Mouse (Mus musculus) activated CD4-positive, CD25-positive, alpha-beta regulatory T cell, adult 4 months (primary cell): ENCODE measurements around the gene Rab31. TPM values are rescaled to one million over a fixed set of nuclear protein-coding genes. Genes with fewer than 3 reads are reported as not detected.

Source experiments
- ATAC-seq: one replicate; pipeline ENCODE4 v1.8.0; 2017
- polyA plus RNA-seq, 2 experiments: library from polyadenylated mRNA; unstranded; fragments of 100-300 nt; shearing (Covaris generic); gene quantifications; one replicate each; pipeline ENCODE4 v1.2.1; 2017

The Rab31 gene
- polyA plus RNA-seq, 2 experiments from 2014 or later = 2.6 to 3.0 TPM

DNA sequence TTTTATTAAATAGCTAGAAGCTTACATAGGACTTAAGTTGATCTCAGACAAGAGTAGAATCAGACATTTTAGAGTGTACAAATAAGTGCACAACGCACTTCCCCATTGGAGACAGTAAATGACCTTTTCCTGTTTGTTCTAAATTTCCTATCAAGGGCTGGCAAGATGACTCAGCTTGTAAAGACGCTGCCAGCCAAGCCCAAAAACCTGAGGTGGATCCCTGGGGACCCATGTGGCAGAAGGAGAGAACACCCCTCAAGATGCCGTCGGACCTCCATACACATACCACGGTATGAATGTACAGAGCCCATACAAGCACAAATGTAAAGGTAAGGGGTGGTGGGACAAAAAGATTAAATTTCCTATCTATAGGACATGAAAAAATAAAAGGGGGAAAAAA lies 35.4 kb downstream of the Rab31 start:
- no peak for ATAC-seq

DNA sequence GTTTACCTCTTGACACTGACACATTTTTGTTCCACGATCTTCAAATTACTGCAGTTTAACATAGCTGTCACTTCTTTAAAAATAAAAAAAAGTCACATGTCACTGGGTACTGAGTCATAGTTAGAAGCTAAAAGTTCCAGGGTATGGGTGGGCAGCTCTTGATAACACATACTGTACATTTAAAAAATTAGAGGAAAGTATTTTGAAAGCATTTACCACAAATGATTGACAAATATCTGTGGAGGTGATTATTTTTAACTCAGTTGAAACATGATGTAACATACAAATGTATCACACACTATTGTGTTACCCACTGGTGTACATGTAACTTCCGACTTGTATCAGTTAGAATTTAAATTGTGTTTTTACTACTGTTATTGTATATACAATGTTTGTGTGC lies 37.5 kb downstream of the Rab31 start:
- ATAC-seq = no peak

GRCm38 (mm10) chr17:65732666-65733065 lies 39.9 kb downstream of the Rab31 start:
- no peak for ATAC-seq

DNA sequence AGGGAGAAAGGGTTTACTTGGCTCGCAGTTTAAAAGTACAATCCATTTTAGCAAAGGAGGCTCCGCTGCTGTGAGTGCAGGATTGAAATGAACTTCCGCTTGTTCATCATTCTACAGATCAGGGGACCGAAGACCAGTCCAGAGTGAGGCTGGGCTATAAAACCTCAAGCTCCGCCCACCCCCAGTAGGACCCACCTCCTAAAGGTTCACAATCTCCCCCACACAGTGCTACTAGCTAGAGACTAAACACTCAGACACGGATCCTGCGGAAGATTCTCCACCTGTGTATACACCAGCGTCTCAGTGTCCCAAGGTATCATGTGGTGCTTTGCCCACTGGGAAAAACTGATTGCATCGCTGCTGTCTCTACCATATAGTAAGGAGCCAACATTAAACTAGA lies 40.8 kb downstream of the Rab31 start:
- ATAC-seq = no peak

DNA sequence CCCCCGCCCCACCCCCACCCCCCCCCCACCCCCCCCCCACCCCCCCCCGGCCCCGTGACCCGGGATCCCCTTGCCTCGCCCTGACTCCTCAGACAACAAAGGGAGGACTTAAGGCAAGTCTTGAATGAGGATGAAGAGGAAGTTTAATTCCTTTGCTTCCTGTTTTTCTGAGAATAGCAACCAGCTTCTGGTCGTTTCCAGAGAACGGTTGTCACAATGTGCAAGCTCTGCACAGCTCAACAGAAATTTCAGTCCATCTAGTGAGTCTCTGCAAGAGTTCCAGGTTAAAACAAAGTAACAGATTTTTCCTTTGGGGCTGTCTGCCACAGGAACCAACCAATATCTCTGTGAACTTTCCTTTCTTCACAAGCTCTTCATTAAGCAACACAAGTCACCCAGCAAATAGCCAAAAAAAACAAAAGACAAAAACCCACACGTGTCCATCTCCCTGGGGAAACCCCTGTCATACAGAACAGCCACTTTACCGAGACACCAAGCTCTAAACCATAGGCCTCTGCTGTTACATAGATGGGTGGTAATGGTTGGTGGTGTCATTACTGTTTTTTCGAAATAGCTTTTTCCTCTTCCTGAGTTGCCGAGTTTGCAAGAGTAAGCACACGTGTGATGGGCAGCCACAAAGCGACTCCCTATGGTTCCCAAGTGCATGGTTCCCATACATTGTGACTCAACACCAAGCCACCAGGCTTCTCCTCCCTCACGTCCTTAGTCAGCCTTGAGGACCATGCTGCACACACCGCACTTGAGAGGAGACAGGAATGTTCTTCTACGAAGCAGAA lies 42.4 kb downstream of the Rab31 start:
- no peak for ATAC-seq

GRCm38 (mm10) chr17:65726755-65727154 lies 45.8 kb downstream of the Rab31 start:
- ATAC-seq = no peak

- ATAC-seq = peak; percentile 38
These were observed 46.3 kb downstream of the Rab31 start for GRCm38 (mm10) chr17:65726274-65726673.

DNA sequence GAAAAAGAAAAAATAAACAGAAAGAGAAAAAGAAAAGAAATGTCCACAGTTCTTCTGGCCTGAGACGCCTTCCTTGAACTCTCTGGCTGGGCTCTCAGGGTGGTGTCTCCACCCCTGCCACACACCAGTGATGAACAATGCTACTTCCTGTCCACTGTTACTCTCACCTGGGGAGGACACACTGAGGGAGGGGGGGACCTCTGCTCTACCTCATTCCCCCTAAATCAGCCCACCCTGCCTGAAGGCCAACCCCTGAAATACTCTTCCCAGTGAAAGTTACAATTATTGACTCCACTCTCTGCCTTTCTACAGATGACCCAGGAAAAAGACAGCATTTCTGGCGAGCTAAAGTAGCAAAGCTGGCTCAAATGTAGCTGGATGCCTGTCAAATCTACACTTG lies 46.7 kb downstream of the Rab31 start:
- no peak for ATAC-seq

DNA sequence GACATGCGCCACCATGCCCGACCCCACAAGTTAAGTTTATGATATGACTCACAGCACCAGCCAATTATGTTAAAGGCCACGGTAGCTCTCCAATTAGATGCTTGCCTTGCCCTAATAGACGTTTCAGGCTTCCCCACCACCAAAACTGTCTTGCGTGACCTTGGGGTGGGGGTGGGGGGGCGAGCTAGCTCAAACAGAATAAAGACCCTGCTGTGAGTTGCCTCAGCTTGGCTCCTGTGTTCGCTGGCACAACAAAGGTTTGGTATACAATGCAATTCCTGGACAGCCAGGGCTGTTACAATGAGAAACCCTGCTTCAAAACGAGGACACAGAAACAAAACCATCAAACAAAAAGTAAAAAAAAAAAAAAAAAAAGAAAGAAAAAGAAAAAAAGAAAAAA lies 47.2 kb downstream of the Rab31 start:
- no peak for ATAC-seq

DNA sequence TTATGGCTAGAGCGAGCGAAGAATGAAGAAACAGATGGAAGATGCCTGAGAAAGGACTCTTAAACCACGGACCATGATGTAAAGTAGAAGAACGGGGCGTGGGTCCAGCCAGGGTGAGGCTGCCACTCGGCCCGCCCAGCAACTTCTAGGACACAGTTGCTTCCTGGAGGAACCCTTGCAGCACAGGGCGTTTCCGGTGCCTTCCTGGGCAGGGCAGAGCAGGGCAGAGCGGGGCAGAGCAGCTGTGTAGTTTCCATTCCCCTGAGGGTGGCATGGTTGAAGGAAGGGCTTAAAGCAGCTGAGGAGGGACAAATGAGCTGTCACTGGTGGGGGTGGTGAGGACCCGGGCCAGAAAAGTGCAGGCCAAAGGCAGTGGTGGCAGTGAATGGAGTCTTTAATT lies 48.3 kb downstream of the Rab31 start:
- ATAC-seq = peak; percentile 83

DNA sequence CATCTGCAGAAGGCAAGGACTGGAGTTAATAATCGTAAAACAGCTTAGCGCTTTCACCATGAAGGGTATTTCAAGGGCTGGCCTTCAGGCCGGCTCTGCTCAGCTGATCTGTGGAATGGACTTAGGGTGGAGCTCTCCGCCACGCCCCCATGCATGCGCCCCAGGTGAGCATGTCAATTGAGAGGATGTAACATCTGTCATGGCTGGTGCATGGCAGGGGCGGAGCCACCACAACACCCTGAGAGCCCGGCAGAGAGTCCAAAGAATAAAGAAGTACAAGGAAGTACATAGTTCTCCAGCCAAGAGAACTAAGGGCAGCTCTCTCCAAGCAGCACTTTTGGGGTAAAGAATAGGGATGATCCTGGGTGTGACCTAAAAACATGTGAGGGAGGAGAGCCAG lies 48.9 kb downstream of the Rab31 start:
- no peak for ATAC-seq

DNA sequence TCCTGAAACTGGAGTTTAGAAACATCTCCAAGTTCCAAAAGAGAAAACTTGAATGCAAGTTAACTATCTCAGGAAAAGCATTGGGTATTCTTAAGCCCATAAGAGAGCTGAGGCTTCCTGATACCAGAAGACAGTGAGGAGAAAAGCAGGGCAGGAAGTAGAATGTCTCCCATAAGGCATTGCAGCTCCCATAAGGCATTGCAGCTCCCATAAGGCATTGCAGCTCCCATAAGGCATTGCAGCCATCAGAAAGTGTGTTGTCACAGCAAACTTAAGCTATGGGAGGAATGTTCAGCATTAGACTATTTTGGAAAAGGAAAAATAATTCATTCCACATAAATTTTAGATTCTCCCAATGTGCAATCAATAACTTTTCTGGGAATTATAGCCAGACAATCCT lies 51.2 kb downstream of the Rab31 start:
- no peak for ATAC-seq

GRCm38 (mm10) chr17:65719826-65720225 lies 52.7 kb downstream of the Rab31 start:
- no peak for ATAC-seq

DNA sequence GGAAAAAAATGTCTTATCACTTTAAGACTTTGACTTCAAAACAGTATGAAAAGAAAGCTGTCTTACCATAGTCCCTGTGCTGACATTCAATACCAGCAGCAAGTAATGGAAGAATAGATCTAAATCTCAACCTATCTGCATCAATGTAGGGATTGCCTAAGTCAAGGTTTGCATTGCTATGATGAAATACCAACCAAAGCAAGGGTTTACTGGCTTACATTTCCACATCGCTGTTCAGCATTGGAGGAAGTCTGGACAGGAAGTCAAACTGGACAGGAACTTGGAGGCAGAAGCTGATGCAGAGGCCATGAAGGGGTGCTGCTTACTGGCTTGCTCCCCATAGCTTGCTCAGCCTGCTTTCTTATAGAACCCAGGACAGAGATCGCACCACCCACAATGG lies 54.0 kb downstream of the Rab31 start:
- ATAC-seq = no peak

- ATAC-seq = no peak
These were observed 54.8 kb downstream of the Rab31 start for GRCm38 (mm10) chr17:65717658-65718199.

GRCm38 (mm10) chr17:65714060-65714459 lies 58.5 kb downstream of the Rab31 start:
- no peak for ATAC-seq

GRCm38 (mm10) chr17:65712861-65713535 lies 59.6 kb downstream of the Rab31 start:
- no peak for ATAC-seq

- no peak for ATAC-seq
These were observed 60.8 kb downstream of the Rab31 start for GRCm38 (mm10) chr17:65711779-65712178.

GRCm38 (mm10) chr17:65710576-65710975 lies 62.0 kb downstream of the Rab31 start:
- no peak for ATAC-seq

DNA sequence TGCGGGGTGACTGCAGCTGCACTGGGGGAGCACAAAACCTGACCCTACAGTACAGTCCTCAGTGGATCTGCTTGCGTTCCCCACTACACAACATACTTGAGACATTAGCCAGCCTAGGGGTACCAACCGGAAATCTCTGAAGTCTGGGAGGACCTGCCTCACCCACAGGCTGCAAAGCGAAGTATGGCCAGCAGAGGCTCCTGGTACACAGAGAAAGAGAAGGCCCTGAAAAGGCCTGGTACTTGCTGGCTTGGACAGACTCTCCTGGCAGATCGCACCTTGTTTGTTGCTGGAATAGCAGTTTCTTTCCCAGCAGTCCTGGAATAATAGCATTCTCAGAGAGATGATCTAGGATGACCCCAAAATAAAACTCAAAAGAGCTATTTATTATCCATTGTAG lies 66.3 kb downstream of the Rab31 start:
- ATAC-seq = no peak

DNA sequence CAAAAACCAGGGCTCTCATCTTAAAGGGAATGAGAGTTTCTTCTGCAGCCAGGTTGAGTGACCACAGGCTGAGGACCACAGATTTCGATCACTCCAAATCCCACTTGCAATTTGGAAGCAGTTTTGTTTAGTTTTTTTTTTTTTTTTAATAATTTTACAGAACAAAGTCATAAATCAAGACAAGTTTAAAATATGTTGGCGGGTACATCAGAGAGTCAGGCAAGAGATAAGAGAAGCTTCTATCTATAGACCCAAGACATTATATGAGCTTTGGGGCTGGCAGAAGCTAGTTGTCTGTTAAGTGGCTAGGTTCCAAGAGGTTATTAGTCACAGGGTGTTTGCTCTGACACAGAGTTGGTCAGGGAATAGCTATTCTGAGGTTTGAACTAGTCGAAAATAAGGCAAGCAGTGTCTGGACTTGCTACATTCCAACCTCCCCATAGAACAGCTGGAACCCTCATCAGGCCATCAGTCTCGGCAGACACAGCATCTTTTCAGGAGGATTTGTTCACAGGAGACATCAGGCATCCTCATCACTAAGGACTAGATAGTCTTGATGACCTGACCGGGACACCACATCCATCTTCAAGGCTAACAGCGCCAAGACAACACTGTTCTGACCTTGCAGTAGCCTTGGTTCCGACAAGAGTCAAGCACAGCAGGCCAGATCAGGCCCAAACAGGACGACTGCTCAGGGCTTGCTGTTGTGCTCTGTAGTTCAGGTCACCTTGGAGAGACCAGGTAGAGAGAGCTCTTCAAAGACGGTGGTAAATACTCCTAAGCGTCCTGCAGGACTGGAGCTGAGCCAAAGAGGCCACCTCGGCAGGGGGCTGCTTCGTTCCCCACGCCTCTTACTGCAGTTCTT lies 68.8 kb downstream of the Rab31 start:
- no peak for ATAC-seq

GRCm38 (mm10) chr17:65701797-65702566 lies 70.6 kb downstream of the Rab31 start:
- ATAC-seq = no peak
